Mouse (Mus musculus) hindbrain, embryonic 10.5 days (tissue): Measurements from ENCODE around the gene Mrpl52. TPM values are rescaled to one million over a fixed set of nuclear protein-coding genes. Genes with fewer than 3 reads are reported as not detected.

ENCODE experiments used
- DNase-seq: peaks from one replicate; pipeline ENCODE4 v3.0.0-alpha.2; 2017; ENCODE audit warnings: low spot score
- H3K27ac ChIP-seq: fragments of 300-500 bp; sonication (generic); 2 replicates; pipeline ENCODE4 v1.5.1; 2016; ENCODE audit warnings: mild to moderate bottlenecking, moderate library complexity
- H3K27me3 ChIP-seq: fragments of 300-500 bp; sonication (generic); 2 replicates; pipeline ENCODE4 v1.6.1; 2016; ENCODE audit warnings: mild to moderate bottlenecking; ENCODE audit not compliant: poor library complexity, insufficient read depth, severe bottlenecking
- H3K36me3 ChIP-seq: fragments of 300-500 bp; sonication (generic); 2 replicates; pipeline ENCODE4 v1.6.1; 2016; ENCODE audit warnings: mild to moderate bottlenecking, moderate library complexity
- H3K4me1 ChIP-seq: fragments of 300-500 bp; sonication (generic); replicated peaks from 2 replicates; pipeline ENCODE4 v1.6.1; 2016; ENCODE audit warnings: mild to moderate bottlenecking
- H3K4me3 ChIP-seq: fragments of 300-500 bp; sonication (generic); 2 replicates; pipeline ENCODE4 v1.5.1; 2016; ENCODE audit warnings: mild to moderate bottlenecking, moderate library complexity
- H3K9me3 ChIP-seq: fragments of 300-500 bp; sonication (generic); 2 replicates; pipeline ENCODE4 v1.6.1; 2016; ENCODE audit warnings: mild to moderate bottlenecking, moderate library complexity
- WGBS: fragments of 180-500 bp; shearing (Covaris S2); methylation state at CpG from one replicate; pipeline ENCODE4 v1.1.7; 2016; 5-methylcytosine and 5-hydroxymethylcytosine counted together
- polyA plus RNA-seq: library from polyadenylated mRNA; unstranded; fragments of >200 nt; fragmentation: Nextera tagmentation; extraction: Ambion mirVana; gene quantifications from 2 replicates; pipeline ENCODE4 v1.2.1, GENCODE M21; 2016

The Mrpl52 gene
- polyA plus RNA-seq, 1 experiment from 2014 or later, result 224 TPM

DNA sequence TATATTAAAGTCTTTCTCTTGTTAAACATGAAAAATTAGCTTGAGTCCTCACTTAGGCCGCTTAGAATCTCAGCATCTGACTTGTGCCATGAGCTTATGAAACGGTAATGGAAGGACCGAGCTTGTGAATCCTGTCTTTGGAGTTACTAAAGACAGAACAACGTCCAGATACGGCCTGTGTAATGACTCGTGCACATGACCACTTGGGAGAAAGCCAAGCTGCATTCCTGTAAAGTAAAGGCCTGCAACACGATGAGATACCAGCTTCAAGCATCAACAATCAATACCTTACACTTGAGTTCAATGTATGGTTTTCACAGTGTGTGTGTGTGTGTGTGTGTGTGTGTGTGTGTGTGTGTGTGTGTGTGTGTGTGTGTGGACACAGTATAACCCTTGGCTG, 30.0 kb upstream of the Mrpl52 start:
- no peak overlapping the region for H3K4me3 ChIP-seq
- no peaks in the 10 kb centered on the region for H3K27me3 ChIP-seq
- peaks cover 2% of the 10 kb centered on the region; the same call in 1 of the 2 replicates for H3K4me1 ChIP-seq
- no peaks in the 10 kb centered on the region for H3K9me3 ChIP-seq
- WGBS, result 93% methylated on average over 7 of the region's 7 CpGs
- no peak for DNase-seq
- no peaks in the 10 kb centered on the region for H3K36me3 ChIP-seq
- no peak overlapping the region for H3K27ac ChIP-seq

DNA sequence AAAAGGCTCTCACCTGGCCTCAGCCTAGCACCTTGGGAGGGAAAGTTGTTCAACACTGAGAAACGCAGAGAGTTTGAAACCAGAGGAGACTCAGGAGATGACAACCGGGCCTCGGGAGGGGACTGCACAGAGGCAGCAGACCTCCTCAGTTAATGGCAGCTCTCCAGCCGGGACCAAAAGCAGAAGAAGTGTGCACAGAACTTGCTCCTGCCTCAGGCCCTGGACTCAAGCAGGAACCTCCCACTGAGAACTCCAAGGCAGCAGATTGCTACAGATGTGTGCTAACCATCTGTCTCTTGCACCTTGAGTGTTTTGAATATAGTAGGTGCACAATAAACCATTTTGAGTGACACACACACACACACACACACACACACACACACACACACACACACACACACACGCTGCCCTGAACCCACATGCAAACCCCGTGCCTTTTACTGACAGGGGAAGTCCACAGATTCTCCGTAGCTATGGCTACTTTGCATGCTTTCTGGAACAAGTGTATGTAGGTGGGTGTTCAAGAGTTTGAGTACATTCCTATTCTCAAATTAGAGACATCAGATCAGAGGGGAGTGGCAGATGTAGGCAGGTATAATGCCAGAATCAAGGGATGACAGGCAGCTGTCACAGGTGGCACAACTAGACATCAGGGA, 28.7 kb upstream of the Mrpl52 start:
- H3K27ac ChIP-seq, result no peak overlapping the region
- no peak for DNase-seq
- H3K9me3 ChIP-seq, result no peaks in the 10 kb centered on the region
- peaks cover 2% of the 10 kb centered on the region; the same call in 1 of the 2 replicates for H3K4me1 ChIP-seq
- H3K27me3 ChIP-seq, result no peaks in the 10 kb centered on the region
- no peak overlapping the region for H3K4me3 ChIP-seq
- WGBS, result 84% methylated on average over 7 of the region's 7 CpGs
- no peaks in the 10 kb centered on the region for H3K36me3 ChIP-seq

DNA sequence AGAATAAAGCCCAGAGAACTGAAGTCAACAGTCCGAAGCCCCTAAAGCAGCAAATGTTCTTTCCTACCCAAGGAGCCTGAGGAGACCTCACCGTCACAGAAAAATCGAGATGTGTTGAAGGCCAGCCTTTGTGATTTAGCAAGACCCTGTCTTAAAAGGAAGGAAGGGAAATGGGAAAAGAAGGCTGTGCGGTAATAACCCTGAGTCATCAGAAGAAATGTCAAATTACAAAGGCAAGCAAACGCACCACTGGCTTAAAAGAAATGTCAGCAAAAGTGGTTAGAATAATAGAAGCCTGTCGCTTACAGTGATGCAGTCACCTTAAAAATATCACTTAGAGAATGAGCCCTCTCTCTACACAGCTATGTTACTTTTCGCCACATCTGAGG, 28.2 kb upstream of the Mrpl52 start:
- no peaks in the 10 kb centered on the region for H3K36me3 ChIP-seq
- no peak overlapping the region for H3K4me3 ChIP-seq
- no peak overlapping the region for H3K27ac ChIP-seq
- H3K27me3 ChIP-seq, result no peaks in the 10 kb centered on the region
- peaks cover 2% of the 10 kb centered on the region; the same call in 1 of the 2 replicates for H3K4me1 ChIP-seq
- 77% methylated on average over 7 of the region's 7 CpGs for WGBS
- H3K9me3 ChIP-seq, result no peaks in the 10 kb centered on the region
- no peak for DNase-seq

DNA sequence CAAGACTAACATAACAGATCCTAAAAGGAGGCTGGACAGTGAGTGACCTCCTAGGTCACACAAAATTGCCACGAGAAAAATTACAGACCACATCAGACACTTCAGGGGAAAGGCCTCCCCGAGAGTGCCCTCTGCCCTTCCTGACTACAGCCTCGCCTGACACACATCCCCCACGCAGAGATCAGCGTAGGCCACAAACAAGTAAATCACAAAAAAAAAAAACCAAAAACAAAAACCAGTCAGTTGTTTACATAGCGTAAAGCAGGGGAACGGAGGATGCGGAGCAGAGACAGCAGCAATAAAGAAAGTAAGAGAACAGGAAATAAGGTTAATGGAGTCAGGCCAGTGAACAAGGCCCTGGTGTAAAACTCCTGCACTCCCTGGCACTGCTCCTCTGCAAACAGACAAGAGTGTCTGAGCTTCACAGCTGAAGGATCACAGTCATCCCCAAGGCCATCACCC, 27.8 kb upstream of the Mrpl52 start:
- Histone ChIP-seq H3K27ac (no peak overlapping the region), H3K4me3 (no peak overlapping the region), H3K9me3 (no peaks in the 10 kb centered on the region), H3K4me1 (peaks cover 2% of the 10 kb centered on the region; the same call in 1 of the 2 replicates), H3K27me3 (no peaks in the 10 kb centered on the region), H3K36me3 (no peaks in the 10 kb centered on the region)
- no peak for DNase-seq
- 49% methylated on average over 8 of the region's 8 CpGs for WGBS

DNA sequence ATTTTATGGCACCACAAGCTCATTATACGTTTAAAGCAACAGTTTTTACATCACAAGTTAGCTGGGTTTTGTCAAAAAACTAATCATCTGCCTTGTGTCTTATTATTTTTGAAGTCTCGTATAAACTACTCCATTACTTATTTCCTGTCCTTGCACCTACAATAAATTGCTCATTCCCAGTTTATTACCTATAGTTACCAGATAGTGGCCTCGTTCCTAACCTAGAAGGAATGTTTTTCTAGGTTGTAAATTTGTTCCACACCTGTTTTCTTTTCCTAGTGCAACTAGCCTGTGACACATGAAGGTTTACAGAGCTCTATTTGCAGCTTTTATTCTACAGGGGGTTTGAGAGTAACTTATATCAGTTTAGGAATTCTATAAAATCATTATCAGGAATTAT, 25.0 kb upstream of the Mrpl52 start:
- H3K27me3 ChIP-seq, result no peaks in the 10 kb centered on the region
- no peak overlapping the region for H3K4me3 ChIP-seq
- 84% methylated on average over 3 of the region's 3 CpGs for WGBS

DNA sequence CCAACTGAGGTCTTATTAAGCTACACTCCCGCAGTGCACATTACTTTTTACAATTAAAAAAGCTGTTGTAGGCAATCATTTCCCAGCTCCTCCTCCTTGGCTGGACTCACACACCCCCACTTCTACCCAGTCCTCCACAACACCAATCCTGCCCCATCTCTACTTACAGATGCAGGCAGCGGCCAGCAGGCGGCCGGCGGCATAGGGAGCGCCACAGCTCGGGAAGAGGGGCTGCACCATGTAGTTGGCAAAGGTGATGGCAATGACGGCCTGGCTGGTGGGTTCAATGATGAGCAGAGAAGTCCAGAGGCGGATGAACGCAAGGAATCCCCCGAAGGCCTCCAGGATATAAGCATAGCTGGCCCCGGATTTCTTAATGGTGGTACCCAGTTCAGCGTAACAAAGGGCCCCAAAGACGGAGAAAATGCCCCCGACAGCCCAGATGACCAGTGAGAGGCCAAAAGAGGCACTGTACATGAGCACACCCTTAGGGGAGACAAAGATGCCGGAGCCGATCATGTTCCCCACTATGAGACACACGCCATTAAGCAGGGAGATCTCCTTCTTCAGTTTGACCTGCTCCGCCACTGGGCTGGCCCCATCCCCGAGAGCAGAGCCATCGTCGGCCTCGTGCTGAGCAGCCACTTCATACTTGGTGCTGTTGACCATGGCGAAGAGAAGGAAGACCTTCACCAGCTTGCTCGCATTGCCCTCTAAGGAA, 18.2 kb upstream of the Mrpl52 start:
- no peak for DNase-seq
- Histone ChIP-seq H3K9me3 (no peaks in the 10 kb centered on the region), H3K36me3 (no peaks in the 10 kb centered on the region), H3K27me3 (peaks cover 12% of the 10 kb centered on the region), H3K27ac (no peak overlapping the region; the same call in 1 of the 2 replicates), H3K4me3 (no peak overlapping the region), H3K4me1 (peaks cover 21% of the 10 kb centered on the region)
- WGBS, result 84% methylated on average over 25 of the region's 25 CpGs

More for the DNA sequence above, 25.0 kb upstream of the Mrpl52 start:
- H3K27ac ChIP-seq, result no peak overlapping the region
- DNase-seq, result no peak
- H3K36me3 ChIP-seq, result no peaks in the 10 kb centered on the region
- peaks cover 2% of the 10 kb centered on the region; the same call in 1 of the 2 replicates for H3K4me1 ChIP-seq
- no peaks in the 10 kb centered on the region for H3K9me3 ChIP-seq

DNA sequence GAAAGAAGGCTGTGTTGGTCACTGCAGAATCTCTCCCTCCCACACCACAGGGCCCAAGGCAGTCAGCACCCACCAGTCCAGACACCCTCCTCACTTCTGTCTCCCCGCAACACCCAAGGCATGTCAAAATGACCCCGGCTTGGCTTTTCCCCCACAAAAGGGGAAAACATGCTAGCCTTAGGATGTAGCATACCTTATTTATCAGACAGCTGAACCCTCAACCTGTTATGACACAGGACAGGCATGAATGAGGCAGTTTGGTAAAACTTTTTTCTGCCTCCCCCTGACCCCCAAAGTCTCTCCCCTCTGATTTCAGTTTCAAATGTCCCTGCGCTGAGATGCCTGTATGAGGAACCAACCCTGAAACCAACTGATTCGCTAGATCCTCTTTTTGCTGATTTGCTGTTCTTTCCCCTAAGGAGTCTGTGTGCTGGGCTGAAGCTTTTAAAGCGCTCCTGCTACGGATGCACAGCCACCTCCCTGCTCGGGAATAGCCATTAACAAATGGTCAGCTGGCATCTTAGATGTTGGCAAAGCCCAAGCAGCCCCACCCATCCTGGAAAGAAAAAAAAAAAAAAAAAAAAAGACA, 17.6 kb upstream of the Mrpl52 start:
- no peak for DNase-seq
- Histone ChIP-seq H3K4me1 (peaks cover 28% of the 10 kb centered on the region), H3K27ac (no peak overlapping the region; the same call in 1 of the 2 replicates), H3K9me3 (no peaks in the 10 kb centered on the region), H3K36me3 (no peaks in the 10 kb centered on the region), H3K27me3 (peaks cover 19% of the 10 kb centered on the region), H3K4me3 (no peak overlapping the region)
- WGBS, result 79% methylated on average over 7 of the region's 7 CpGs

DNA sequence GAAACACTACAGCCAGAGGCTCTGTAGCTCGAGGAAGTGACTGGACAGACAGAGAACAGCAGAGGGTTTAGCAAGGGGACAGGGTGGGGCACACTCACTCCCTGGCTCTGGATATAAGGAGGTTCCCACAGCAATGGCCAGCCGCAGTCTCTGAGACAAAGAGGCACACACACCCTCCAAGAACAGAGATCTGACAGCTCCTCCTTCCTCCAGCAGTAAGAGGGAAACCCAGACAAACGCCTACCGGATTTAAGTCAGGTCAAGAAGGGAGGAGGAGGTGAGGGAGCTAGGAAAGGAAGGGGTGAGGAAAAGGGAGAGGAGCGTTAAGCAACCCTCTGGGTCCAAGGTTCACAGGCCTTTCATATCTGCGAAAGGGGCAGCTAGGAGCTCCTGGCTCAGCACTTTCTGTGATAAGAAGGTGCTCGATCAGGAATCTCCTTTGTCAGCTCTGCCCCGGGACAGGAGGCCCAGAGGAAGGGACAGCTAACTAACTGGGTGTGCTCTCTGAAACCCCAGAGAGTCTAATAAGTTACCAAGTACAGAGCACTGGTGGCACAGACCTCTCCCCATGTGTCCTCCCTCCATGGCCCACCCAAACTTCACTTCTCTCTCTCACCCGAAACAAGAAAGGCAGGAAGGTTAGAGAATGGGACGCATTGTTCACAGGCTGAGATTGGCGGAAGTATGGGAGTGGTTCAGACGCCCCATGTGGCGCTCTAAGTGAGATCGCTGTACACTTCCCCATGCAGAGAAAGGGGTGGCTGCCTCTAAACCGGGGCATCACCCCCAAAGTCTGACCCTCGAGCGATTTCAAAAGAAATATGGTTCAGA, 16.5 kb upstream of the Mrpl52 start:
- H3K27ac ChIP-seq, result peak overlapping the region; percentile 75
- H3K4me3 ChIP-seq, result no peak overlapping the region
- H3K27me3 ChIP-seq, result peaks cover 29% of the 10 kb centered on the region
- no peaks in the 10 kb centered on the region for H3K9me3 ChIP-seq
- H3K4me1 ChIP-seq, result peaks cover 33% of the 10 kb centered on the region
- 45% methylated on average over 17 of the region's 17 CpGs for WGBS
- no peaks in the 10 kb centered on the region for H3K36me3 ChIP-seq
- DNase-seq, result no peak

DNA sequence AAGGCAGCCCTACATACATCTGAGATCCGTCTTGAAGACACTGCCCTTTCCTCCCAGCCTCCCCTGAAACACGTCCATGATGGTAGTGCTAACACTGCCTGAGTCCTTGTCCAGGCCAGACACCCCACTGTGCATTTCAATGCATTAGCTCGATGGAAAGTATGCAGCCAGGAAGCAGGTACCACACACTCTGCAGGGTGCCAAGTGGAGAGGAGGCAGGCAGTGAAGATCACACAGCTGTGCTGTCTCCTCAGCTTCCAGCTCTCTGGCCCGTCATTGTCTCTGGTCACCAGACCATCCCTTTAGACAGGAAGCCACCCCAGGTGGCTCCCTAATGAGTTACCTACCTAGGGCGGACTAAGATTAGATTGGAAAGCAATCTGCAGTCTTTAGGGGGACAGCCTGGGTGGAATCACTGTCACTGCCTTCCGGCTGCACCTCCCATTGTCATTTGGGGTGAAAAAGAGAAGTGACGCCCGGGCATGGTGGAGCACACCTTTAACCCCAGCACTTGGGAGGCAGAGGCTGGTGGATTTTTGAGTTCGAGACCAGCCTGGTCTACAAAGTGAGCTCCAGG, 14.6 kb upstream of the Mrpl52 start:
- Histone ChIP-seq H3K27ac (no peak overlapping the region), H3K4me3 (no peak overlapping the region), H3K36me3 (no peaks in the 10 kb centered on the region), H3K4me1 (peaks cover 47% of the 10 kb centered on the region), H3K9me3 (no peaks in the 10 kb centered on the region), H3K27me3 (peaks cover 45% of the 10 kb centered on the region)
- DNase-seq, result no peak
- 33% methylated on average over 9 of the region's 9 CpGs for WGBS

DNA sequence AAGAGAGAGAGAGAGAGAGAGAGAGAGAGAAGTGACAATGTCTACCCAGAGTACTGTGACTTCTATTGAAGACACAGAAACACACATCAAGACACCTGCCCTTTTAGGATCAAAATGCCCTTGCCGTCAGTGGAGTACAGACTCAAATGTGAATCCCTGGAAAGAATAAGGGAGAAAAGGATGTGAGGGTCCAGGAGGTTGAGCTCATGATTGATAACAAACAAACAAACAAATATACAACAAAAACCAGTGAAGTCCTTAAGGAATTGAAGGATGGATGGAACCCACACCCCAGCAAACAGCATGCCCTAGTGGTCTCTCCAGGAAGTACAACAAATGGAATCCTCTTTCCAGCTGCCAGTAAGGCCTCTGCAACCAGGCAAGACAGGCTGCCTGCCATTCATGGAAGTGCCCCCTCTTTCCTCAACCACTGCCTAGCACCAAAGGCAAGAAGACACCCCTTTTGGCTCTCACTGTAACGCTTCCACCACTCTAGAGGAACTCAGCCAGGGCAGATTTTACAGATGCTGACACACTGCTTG, 14.0 kb upstream of the Mrpl52 start:
- DNase-seq, result peak; percentile 52
- Histone ChIP-seq H3K27me3 (peaks cover 51% of the 10 kb centered on the region), H3K9me3 (no peaks in the 10 kb centered on the region), H3K27ac (0 out of 2 replicates have a peak overlapping the region, but pooled peaks have one; percentile 16), H3K4me1 (peaks cover 53% of the 10 kb centered on the region), H3K36me3 (no peaks in the 10 kb centered on the region), H3K4me3 (no peak overlapping the region)
- 26% methylated on average over 2 of the region's 2 CpGs for WGBS

DNA sequence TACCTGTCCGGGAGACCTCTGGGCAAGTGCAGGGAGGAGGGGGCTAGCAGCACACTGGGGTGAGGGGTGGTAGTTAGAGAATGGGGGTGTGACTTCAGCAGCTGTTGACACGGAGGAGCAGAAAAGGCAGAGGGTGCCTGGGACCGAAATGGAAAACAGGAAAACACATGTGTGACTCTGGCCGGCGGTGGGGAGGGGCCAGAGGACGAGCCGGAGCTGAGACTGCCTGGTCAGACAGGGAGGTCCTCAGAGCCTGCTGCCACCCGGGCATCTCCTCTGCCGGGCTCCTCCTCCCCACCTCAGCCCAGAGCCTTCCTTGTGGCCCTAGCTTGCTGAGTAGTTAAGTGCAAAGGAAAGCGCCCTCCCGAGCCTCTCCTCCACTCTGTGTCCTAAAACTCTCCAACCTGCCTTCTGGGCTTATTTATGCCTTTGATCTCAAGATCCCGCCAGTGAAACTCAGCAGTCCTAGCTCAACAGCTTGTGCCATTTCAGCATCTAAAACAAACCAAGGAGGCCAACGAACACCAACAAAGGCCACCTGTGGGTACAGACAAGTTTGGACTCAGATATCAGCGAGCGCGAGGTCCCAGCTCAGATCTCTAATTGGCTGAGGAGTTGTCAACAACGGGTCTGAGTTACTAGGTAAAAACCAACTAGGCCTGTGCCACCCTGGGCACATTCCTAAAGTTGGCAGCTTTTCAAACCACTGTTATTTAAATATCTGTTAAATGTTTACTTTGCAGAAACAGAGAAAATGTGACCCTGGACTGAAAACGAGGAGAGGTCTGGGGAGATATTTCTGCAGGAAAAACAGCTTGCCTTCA, 12.6 kb upstream of the Mrpl52 start:
- peak overlapping the region; percentile 46; the same call in 1 of the 2 replicates for H3K27ac ChIP-seq
- peaks cover 55% of the 10 kb centered on the region for H3K27me3 ChIP-seq
- H3K4me1 ChIP-seq, result peaks cover 54% of the 10 kb centered on the region
- H3K9me3 ChIP-seq, result no peaks in the 10 kb centered on the region
- 6% methylated on average over 18 of the region's 18 CpGs for WGBS
- no peak for DNase-seq
- H3K36me3 ChIP-seq, result no peaks in the 10 kb centered on the region
- peak overlapping the region; percentile 22 for H3K4me3 ChIP-seq
